Mouse (Mus musculus) E14TG2a.4 (cell line): ENCODE results near the gene Cftr.

Experiments
- CTCF ChIP-seq: conservative IDR thresholded peaks from 2 replicates; pipeline ENCODE4 v1.5.1; 2014; ENCODE audit warnings: low read length
- NANOG ChIP-seq: IDR thresholded peaks from 2 replicates; pipeline ENCODE4 v1.6.1; 2014; ENCODE audit warnings: borderline replicate concordance, low read length, mixed read lengths
- POU5F1 ChIP-seq: IDR thresholded peaks from 2 replicates; pipeline ENCODE4 v1.6.1; 2014; ENCODE audit warnings: low read length, borderline replicate concordance

- no peak for TF ChIP-seq CTCF
- TF ChIP-seq POU5F1 = no peak
- no peak for TF ChIP-seq NANOG
Observed at GRCm38 (mm10) chr6:18322950-18323349, 152.5 kb downstream of the Cftr start.
